Mouse (Mus musculus): ENCODE results near the gene Ccdc85a.
"Not testable (repeated sequence)": the region's sequence is repeated elsewhere in the genome, so short reads cannot be mapped to it uniquely, and the experiment has no call there.

The Ccdc85a gene

GRCm38 (mm10) chr11:28422451-28423231 is 161.5 kb downstream of the Ccdc85a start:
- peak; percentile 39 for DNase-seq (ENCODE audit: low spot score)

- DNase-seq (ENCODE audit: low spot score), result no peak
These were observed 168.3 kb downstream of the Ccdc85a start for GRCm38 (mm10) chr11:28415841-28416240.

- not testable (repeated sequence) for DNase-seq (ENCODE audit: low spot score)
These were observed 174.2 kb downstream of the Ccdc85a start for GRCm38 (mm10) chr11:28409880-28410279.

GRCm38 (mm10) chr11:28397166-28397565 is 187.0 kb downstream of the Ccdc85a start:
- no peak for DNase-seq (ENCODE audit: low spot score)

- DNase-seq (ENCODE audit: low spot score), result no peak
These were observed 208.2 kb downstream of the Ccdc85a start for GRCm38 (mm10) chr11:28375891-28376290.

GRCm38 (mm10) chr11:28374636-28375035 is 209.5 kb downstream of the Ccdc85a start:
- no peak for DNase-seq (ENCODE audit: low spot score)

GRCm38 (mm10) chr11:28371381-28371780 is 212.7 kb downstream of the Ccdc85a start:
- DNase-seq (ENCODE audit: low spot score), result not testable (repeated sequence)

GRCm38 (mm10) chr11:28365929-28366244 is 218.2 kb downstream of the Ccdc85a start:
- no peak for DNase-seq (ENCODE audit: low spot score)

GRCm38 (mm10) chr11:28365209-28365928 is 218.8 kb downstream of the Ccdc85a start:
- peak; percentile 87 for DNase-seq (ENCODE audit: low spot score)

GRCm38 (mm10) chr11:28343465-28343864 is 240.7 kb downstream of the Ccdc85a start:
- DNase-seq (ENCODE audit: low spot score), result no peak

GRCm38 (mm10) chr11:28341887-28342286 is 242.2 kb downstream of the Ccdc85a start:
- no peak for DNase-seq (ENCODE audit: low spot score)

GRCm38 (mm10) chr11:28339224-28340150 is 244.6 kb downstream of the Ccdc85a start, which contains the start of gene Gm6685:
Gm6685 (minus strand) TSS chr11:28339867.
- not testable (repeated sequence) for DNase-seq (ENCODE audit: low spot score)
